Mouse (Mus musculus) left cerebral cortex, adult 9 months (tissue): ENCODE data around the gene Rnaseh2b.

Source experiments
- DNase-seq, 2 experiments: peaks; one replicate each; pipeline ENCODE4 v3.0.0; 2022; ENCODE audit warnings: low spot score in 2 of 2

Rnaseh2b gene

GRCm38 (mm10) chr14:62292488-62293339 is at the start of gene Rnaseh2b, which contains the start of gene Dleu7:
Rnaseh2b (plus strand) TSS chr14:62292589.
Dleu7 (minus strand) TSS chr14:62293047.
- peak in 1 of 2 experiments; percentile 8 for DNase-seq

DNA sequence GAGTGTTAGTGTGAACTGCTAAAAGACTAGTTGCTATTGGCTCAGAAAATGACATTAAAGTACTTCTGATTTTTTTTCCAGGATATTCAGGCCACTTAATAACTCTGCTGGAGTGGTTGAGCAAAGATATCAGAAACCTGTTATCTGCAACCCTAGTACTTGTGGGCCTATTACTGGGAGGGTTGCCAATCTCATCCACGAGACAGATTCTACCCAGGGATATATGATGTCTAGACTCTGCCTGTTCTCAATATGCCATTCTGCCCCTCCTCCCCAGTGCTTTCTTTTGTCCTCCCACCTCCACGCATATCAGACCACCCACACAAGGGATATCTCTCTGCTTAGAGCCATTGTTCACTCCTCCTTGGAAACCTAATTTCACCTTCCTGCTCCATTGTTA is 48.9 kb upstream of the Rnaseh2b start:
- DNase-seq = no peak

- DNase-seq = no peak
These were observed 46.8 kb upstream of the Rnaseh2b start for GRCm38 (mm10) chr14:62245557-62245956.

DNA sequence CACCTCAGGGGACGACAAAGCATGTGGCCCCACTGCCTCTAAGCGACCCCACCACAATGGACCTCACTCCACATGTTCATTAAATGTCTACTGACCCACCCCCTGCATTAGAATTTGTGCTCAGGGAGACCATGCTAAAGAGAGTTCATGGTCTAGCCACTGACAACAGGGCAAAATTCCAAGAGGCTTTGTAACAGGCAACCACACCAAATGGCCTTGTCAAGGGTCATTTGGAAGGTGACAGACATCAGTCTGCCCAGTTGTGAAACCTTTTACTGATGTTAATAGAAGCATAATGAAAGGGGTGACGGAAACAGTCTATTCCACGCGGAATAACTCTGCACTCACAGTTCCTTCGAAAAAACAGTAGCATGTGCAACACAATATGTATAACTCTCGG is 44.0 kb upstream of the Rnaseh2b start:
- no peak for DNase-seq

- DNase-seq = no peak
These were observed 43.6 kb upstream of the Rnaseh2b start for GRCm38 (mm10) chr14:62248796-62249195.

DNA sequence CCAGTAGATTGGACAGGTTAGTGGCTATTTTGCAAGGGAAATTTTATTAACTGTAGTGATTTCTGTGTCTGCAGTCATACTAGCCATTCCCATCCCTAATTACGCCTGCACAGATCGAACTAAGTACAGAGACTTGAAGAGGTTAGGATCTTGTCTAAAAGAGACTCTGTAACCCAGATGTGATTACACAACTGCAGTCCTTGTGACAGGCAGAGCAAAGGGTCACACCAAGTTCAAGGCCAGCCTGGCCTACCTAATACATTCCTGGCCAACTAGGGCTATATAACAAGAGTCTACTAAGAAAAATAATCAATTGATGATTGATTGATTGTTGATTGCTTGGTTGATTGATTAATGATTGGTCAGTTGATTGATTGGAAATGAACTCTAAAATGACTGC is 43.1 kb upstream of the Rnaseh2b start:
- DNase-seq = no peak

GRCm38 (mm10) chr14:62250046-62250445 is 42.3 kb upstream of the Rnaseh2b start:
- no peak for DNase-seq

DNA sequence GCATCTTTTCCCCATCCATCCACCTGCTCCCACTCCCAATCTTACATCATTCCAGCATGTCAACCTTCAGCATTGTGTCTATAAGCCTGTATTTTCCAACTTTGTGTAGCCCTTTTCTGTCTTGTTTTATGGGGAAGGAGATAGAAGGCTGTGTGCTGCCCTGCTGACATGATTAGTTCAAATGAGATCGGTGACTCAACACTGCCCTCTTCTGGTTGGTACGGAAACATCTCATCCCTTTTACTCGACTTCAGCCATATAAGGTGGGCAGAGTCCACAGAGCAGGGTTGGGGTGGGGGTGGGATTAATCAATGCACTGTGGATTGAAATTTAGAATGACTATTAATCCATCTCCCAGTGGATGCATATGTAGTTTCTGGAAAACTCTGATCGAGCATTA is 40.4 kb upstream of the Rnaseh2b start:
- peak in 1 of 2 experiments; percentile 64 for DNase-seq

GRCm38 (mm10) chr14:62254371-62254770 is 38.0 kb upstream of the Rnaseh2b start:
- no peak for DNase-seq

- no peak for DNase-seq
These were observed 36.3 kb upstream of the Rnaseh2b start for GRCm38 (mm10) chr14:62256066-62256465.

DNA sequence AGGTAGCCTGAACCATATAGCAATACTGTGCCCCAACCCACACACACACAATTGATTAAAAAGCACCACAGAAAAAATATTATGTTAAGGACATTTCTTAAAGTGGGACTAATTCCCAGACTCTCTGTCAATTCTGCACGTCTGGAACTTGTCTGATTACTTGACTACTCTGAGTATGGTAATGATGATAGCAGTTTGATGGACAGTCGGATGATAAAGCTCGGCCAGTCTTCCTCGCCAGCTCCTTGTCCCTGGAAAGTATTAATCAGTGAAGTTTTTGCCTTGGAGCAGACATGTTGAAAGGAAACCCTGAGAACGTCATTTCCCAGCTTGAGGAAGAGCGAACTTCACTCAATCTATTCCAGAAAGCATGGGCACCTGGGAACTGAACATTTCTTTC is 34.3 kb upstream of the Rnaseh2b start:
- DNase-seq = no peak

DNA sequence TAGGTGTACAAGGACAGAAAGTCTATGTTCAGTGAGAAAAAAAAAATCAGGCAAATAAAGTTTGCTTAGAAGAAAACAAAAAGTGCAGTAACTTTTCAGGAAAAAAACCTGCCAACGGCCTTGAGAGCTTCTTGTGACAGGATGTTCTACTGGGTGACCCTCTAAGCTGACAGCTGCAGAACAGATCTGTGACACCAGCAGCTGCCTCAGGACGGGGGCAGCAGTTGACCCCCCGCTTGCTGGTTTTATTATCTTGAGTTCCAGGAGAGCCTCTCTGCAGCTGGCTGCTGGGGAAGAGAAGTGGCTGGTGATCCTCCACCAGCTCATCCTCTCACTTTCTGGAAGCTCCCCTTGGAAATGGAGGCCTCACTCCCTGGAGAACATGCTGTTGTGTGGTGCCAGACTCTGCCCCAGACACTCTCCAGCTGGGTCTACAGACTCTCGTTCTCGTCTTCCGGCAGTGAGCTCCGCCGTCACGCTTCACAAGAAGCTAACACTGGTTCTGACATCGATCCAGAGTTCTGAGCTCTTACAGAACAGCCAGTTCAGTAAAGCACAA is 33.3 kb upstream of the Rnaseh2b start:
- DNase-seq = no peak

GRCm38 (mm10) chr14:62270698-62271396 is 21.5 kb upstream of the Rnaseh2b start:
- no peak for DNase-seq

DNA sequence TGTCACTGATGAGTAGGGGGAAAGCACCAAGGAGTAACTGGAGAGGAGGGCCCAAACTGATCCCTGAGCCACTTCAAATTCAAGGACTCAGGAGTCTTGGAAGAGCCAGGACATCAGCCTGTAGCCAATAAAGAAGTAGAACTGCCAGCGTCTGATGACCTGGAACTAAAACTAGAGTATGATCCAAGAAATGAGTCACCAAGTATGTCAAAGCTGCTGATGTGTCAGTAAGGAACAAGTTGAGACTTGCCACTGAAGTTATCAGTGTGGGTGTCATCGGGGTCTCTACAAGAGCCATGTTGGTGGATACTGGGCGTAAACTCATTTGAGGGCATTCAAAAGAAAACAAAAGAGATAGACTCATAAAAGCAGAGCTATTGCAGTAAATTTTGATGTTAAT is 18.8 kb upstream of the Rnaseh2b start:
- no peak for DNase-seq

- no peak for DNase-seq
These were observed 9.4 kb upstream of the Rnaseh2b start for GRCm38 (mm10) chr14:62282974-62283373.

DNA sequence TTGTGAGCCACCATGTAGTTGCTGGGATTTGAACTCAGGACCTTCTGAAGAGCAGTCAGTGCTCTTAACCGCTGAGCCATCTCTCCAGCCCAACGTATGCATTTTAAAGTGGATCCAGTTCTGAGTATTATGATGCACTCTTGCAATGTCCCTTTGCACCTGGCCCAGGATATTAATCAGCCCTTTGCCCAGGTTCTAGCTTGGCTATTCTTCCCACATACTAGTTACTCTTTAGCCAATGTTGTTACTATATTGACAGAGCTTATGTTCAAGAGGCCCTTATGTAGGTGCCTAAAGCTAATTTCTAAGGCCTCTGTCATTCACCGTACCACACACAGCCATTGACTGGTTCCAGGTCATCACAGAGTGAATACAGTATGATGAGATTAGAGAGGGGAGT is 3.7 kb upstream of the Rnaseh2b start:
- no peak for DNase-seq

- no peak for DNase-seq
These were observed 892 bp upstream of the Rnaseh2b start for GRCm38 (mm10) chr14:62291406-62291987.

DNA sequence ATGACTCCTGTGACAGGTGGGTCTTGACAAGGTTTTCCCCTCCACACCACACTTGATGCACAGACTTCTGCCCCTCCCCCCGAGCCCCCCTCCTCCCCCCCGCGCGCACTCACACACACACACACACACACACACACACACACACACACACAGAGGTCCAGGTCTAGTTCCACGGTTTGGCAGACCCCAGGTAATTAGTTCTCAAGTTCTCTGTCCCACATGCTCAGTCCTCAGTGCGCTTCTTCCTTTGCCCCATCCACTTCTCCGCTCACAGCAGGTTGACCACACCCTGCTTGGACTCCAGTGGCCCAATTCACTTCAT is 262 bp upstream of the Rnaseh2b start:
- DNase-seq = no peak

DNA sequence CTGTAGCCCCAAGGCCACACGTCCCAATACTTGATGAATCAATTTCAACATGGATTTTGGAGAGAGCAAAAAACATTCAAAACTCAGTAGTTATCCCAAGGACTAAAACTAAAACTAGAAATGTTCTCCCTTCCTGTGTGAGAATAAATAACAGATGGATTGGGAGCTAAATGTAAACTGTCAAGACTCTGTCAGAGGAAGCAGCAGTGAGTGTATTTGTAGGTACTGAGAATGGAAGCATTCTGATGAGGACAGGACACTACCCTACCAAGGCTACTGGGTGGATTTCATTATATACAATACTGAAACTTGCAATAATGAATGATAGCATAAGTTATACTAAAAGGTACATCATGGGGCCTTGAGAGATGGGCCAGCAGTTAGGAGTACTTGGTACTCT is 6.4 kb downstream of the Rnaseh2b start:
- no peak for DNase-seq

DNA sequence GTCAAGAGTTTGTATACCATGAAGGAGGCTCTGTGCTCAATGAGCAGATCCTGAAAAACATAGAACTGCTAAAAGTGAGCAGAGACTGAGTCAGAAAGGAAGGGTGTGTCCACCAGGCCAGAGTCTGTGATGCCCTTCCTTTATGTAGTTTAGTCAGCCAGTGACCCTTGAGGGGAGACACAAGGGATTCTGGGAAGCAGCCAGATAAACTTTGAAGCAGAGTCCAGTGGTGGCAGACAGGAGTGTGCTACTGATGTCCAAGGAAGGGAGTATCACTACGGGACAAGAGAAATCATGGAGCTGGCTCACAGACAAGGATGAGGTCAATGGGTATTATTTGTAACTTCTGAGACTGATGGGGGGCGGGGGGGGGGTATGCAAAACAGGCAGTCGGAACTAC is 7.6 kb downstream of the Rnaseh2b start:
- no peak for DNase-seq

GRCm38 (mm10) chr14:62307555-62307954 is 15.2 kb downstream of the Rnaseh2b start:
- no peak for DNase-seq

DNA sequence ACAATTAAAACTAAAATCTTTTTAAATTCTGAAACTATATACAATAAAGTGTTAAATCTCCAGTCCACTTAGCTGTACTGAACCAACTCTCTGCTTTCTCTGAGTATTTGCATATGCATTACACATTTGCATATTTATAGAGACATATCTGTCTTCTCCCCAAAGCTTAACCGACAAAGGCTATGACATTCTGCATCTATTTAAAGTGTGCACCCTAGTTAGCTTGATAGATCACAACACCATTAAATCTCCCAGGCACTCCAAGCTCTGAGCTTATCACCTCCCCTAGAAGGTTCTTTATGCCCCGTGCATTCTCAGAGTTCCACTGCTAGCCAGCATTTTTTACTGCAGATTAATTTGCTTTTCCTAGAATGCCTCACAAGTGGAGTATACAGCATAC is 16.6 kb downstream of the Rnaseh2b start:
- no peak for DNase-seq

GRCm38 (mm10) chr14:62311672-62312071 is 19.3 kb downstream of the Rnaseh2b start:
- no peak for DNase-seq
